Mouse (Mus musculus): ENCODE measurements around the gene Odf2l.

DNA sequence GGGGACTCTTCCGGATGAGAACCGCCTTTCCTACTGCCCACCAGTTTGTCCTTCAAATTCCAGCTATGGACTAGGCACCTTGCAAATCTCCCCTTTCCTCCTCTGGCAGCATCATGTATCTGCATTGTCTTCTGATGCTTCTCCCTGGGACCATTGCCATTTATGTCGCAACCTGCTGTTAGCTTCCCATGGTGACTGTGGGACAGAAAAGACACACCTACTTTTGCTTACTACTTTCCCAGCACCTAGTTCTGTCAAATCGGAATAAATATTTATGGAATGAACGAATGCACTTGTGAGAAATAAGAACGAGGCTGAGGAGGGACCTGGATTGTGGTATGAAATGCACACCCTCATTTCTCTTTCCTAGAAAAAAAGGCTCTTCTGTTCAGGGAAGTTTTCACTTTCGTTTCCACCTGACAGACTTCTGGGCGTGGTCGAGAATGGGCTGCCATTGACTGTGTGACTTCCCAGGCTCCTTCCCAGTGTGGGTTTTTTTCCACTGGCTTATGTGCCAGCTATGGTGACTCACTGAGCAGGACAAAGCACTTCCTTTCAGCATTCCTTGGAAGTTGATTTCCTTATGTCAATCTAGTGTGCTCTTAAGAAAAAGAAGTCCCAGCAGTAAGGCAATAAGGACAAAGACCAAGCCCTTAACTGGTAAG is 16.4 kb upstream of the Odf2l start:
- TF ChIP-seq CTCF (IDR thresholded peaks at IDR 0.05; ENCODE audit: low read depth) (no peak), EP300 (optimal IDR thresholded peaks at IDR 0.05) (no peak)
